Mouse (Mus musculus): ENCODE measurements around the gene Rad54l2. TPM values are rescaled to one million over a fixed set of nuclear protein-coding genes. Genes with fewer than 3 reads are reported as not detected.

Rad54l2 gene
- 1.2 and 1.7 TPM in 2 replicates for polyA plus RNA-seq (2015; fragmentation: Nextera tagmentation; extraction: Ambion mirVana)

GRCm38 (mm10) chr9:106788812-106789321, at the start of gene Rad54l2:
Gene Rad54l2, minus strand, starts transcription at chr9:106789194.
- ATAC-seq: peak; percentile 87
- Histone ChIP-seq H3K4me3 (ENCODE audit: low read depth, low read length) (peak within 1 kb of the TSS; percentile 94), H3K9me3 (ENCODE audit: low read length) (no peaks in the 10 kb centered on the region), H3K4me1 (ENCODE audit: insufficient read depth) (peaks cover 12% of the 10 kb centered on the region), H3K9ac (replicated peaks) (peak within 1 kb of the TSS; percentile 96), H3K27me3 (ENCODE audit: insufficient read depth, low read length) (no peaks in the 10 kb centered on the region), H3K4me2 (ENCODE audit: low read depth, low read length) (peak within 1 kb of the TSS; percentile 83), H3K36me3 (replicated peaks; ENCODE audit: insufficient read depth, low read length) (no peaks in the 10 kb centered on the region), H3K27ac (ENCODE audit: low read depth) (peak within 1 kb of the TSS; percentile 87)
- WGBS (ENCODE audit: insufficient replicate concordance): under 1% methylated on average over 40 of the region's 49 CpGs
- TF ChIP-seq CTCF (IDR thresholded peaks at IDR 0.05; ENCODE audit: low read depth) (no peak), EP300 (IDR thresholded peaks at IDR 0.05; ENCODE audit: low read depth) (no peak)
- peak; percentile 90 for DNase-seq

- H3K27ac ChIP-seq (ENCODE audit: low read depth): peak overlapping the region; percentile 96
- H3K4me2 ChIP-seq (ENCODE audit: low read depth, low read length): peak overlapping the region; percentile 80
- TF ChIP-seq CTCF (IDR thresholded peaks at IDR 0.05; ENCODE audit: low read depth): no peak
- TF ChIP-seq EP300 (IDR thresholded peaks at IDR 0.05; ENCODE audit: low read depth): peak; percentile 32; the same call in 1 of the 2 replicates
- peak; percentile 94 for DNase-seq
- no peaks in the 10 kb centered on the region for H3K9me3 ChIP-seq (ENCODE audit: low read length)
- H3K27me3 ChIP-seq (ENCODE audit: insufficient read depth, low read length): no peaks in the 10 kb centered on the region
- no peaks in the 10 kb centered on the region for H3K36me3 ChIP-seq (replicated peaks; ENCODE audit: insufficient read depth, low read length)
- WGBS (ENCODE audit: insufficient replicate concordance): under 1% methylated on average over 26 of the region's 32 CpGs
- peak overlapping the region; percentile 92 for H3K4me3 ChIP-seq (ENCODE audit: low read depth, low read length)
- peak; percentile 80 for ATAC-seq
- peaks cover 3% of the 10 kb centered on the region for H3K4me1 ChIP-seq (ENCODE audit: insufficient read depth)
- peak overlapping the region; percentile 95 for H3K9ac ChIP-seq (replicated peaks)
These were observed 33.5 kb upstream of the Rad54l2 start for GRCm38 (mm10) chr9:106822381-106823104.

GRCm38 (mm10) chr9:106821618-106822380, 32.8 kb upstream of the Rad54l2 start, which contains the start of gene Dcaf1:
Gene Dcaf1, plus strand, starts transcription at chr9:106821874.
- H3K27ac ChIP-seq (ENCODE audit: low read depth): peak within 1 kb of the TSS; percentile 96
- peak; percentile 98 for ATAC-seq
- H3K4me1 ChIP-seq (ENCODE audit: insufficient read depth): peaks cover 3% of the 10 kb centered on the region
- H3K36me3 ChIP-seq (replicated peaks; ENCODE audit: insufficient read depth, low read length): no peaks in the 10 kb centered on the region
- WGBS (ENCODE audit: insufficient replicate concordance): under 1% methylated on average over 59 of the region's 71 CpGs
- H3K9ac ChIP-seq (replicated peaks): peak within 1 kb of the TSS; percentile 95
- no peaks in the 10 kb centered on the region for H3K27me3 ChIP-seq (ENCODE audit: insufficient read depth, low read length)
- no peaks in the 10 kb centered on the region for H3K9me3 ChIP-seq (ENCODE audit: low read length)
- DNase-seq: peak; percentile 95
- H3K4me3 ChIP-seq (ENCODE audit: low read depth, low read length): peak within 1 kb of the TSS; percentile 92
- peak; percentile 28 for TF ChIP-seq CTCF (IDR thresholded peaks at IDR 0.05; ENCODE audit: low read depth)
- TF ChIP-seq EP300 (IDR thresholded peaks at IDR 0.05; ENCODE audit: low read depth): peak; percentile 14; the same call in 1 of the 2 replicates
- peak within 1 kb of the TSS; percentile 80 for H3K4me2 ChIP-seq (ENCODE audit: low read depth, low read length)

GRCm38 (mm10) chr9:106821050-106821617, 32.1 kb upstream of the Rad54l2 start:
- WGBS (ENCODE audit: insufficient replicate concordance): 22% methylated on average over 15 of the region's 15 CpGs
- Histone ChIP-seq H3K9me3 (ENCODE audit: low read length) (no peaks in the 10 kb centered on the region), H3K4me2 (ENCODE audit: low read depth, low read length) (peak overlapping the region; percentile 66), H3K4me3 (ENCODE audit: low read depth, low read length) (peak overlapping the region; percentile 92), H3K36me3 (replicated peaks; ENCODE audit: insufficient read depth, low read length) (no peaks in the 10 kb centered on the region), H3K4me1 (ENCODE audit: insufficient read depth) (peaks cover 3% of the 10 kb centered on the region), H3K27ac (ENCODE audit: low read depth) (peak overlapping the region; percentile 58), H3K9ac (replicated peaks) (peak overlapping the region; percentile 66), H3K27me3 (ENCODE audit: insufficient read depth, low read length) (no peaks in the 10 kb centered on the region)
- ATAC-seq (no peak), DNase-seq (no peak)
- TF ChIP-seq EP300 (IDR thresholded peaks at IDR 0.05; ENCODE audit: low read depth) (0 out of 2 replicates have a peak, but pooled peaks have one; percentile 6), CTCF (IDR thresholded peaks at IDR 0.05; ENCODE audit: low read depth) (no peak)

- H3K4me3 ChIP-seq (ENCODE audit: low read depth, low read length): no peak overlapping the region
- TF ChIP-seq EP300 (IDR thresholded peaks at IDR 0.05; ENCODE audit: low read depth): no peak
- TF ChIP-seq CTCF (IDR thresholded peaks at IDR 0.05; ENCODE audit: low read depth): peak; percentile 63
- no peaks in the 10 kb centered on the region for H3K27me3 ChIP-seq (ENCODE audit: insufficient read depth, low read length)
- ATAC-seq (no peak), DNase-seq (peak; percentile 20)
- H3K36me3 ChIP-seq (replicated peaks; ENCODE audit: insufficient read depth, low read length): no peaks in the 10 kb centered on the region
- 96% methylated on average over 1 of the region's 1 CpGs for WGBS (ENCODE audit: insufficient replicate concordance)
- H3K9me3 ChIP-seq (ENCODE audit: low read length): no peaks in the 10 kb centered on the region
- H3K4me1 ChIP-seq (ENCODE audit: insufficient read depth): peaks cover 9% of the 10 kb centered on the region
- H3K27ac ChIP-seq (ENCODE audit: low read depth): no peak overlapping the region
- no peak overlapping the region for H3K9ac ChIP-seq (replicated peaks)
- no peak overlapping the region for H3K4me2 ChIP-seq (ENCODE audit: low read depth, low read length)
These were observed 30.2 kb upstream of the Rad54l2 start for GRCm38 (mm10) chr9:106819201-106819600.

Measured in liver, postnatal 0 days (tissue).